Mouse (Mus musculus) heart, adult 2 months (tissue): ENCODE results near the gene Fastkd1. TPM values are rescaled to one million over a fixed set of nuclear protein-coding genes. Genes with fewer than 3 reads are reported as not detected.

Source experiments
- DNase-seq, 2 experiments: peaks; one replicate each; pipeline ENCODE4 v3.0.0; 2021
- H3K27ac ChIP-seq: fragments of 200-600 bp; 2 replicates; pipeline ENCODE4 v1.8.1; 2022
- H3K27me3 ChIP-seq: fragments of 200-500 bp; 2 replicates; pipeline ENCODE4 v1.6.1; 2012; ENCODE audit warnings: mild to moderate bottlenecking, low read length, inconsistent platforms, mixed read lengths; ENCODE audit not compliant: control insufficient read depth, insufficient read depth
- H3K36me3 ChIP-seq: fragments of 200-500 bp; 2 replicates; pipeline ENCODE4 v1.6.1; 2012; ENCODE audit warnings: low read length, inconsistent platforms; ENCODE audit not compliant: control insufficient read depth, insufficient read depth
- H3K4me1 ChIP-seq: fragments of 200-500 bp; 2 replicates; pipeline ENCODE4 v1.6.1; 2011; ENCODE audit warnings: low read length; ENCODE audit not compliant: control insufficient read depth, insufficient read depth
- H3K4me3 ChIP-seq: fragments of 200-600 bp; 2 replicates; pipeline ENCODE4 v1.8.1; 2022
- H3K79me2 ChIP-seq: fragments of 200-500 bp; replicated peaks from 2 replicates; pipeline ENCODE4 v1.6.1; 2012; ENCODE audit warnings: mild to moderate bottlenecking, inconsistent platforms, low read length, moderate library complexity, mixed read lengths; ENCODE audit not compliant: control insufficient read depth, insufficient read depth
- H3K9ac ChIP-seq: fragments of 200-500 bp; 2 replicates; pipeline ENCODE4 v1.6.1; 2012; ENCODE audit warnings: low read depth, mild to moderate bottlenecking, control low read depth, inconsistent platforms, low read length, mixed read lengths
- CTCF ChIP-seq: fragments of 200-600 bp; IDR thresholded peaks from 2 replicates; pipeline ENCODE4 v1.8.1; 2022; ENCODE audit warnings: antibody characterized with exemption, mild to moderate bottlenecking, moderate library complexity
- EP300 ChIP-seq: fragments of 200-500 bp; IDR thresholded peaks from 2 replicates; pipeline ENCODE4 v1.6.1; 2011; ENCODE audit warnings: low read depth, low read length, control low read depth; ENCODE audit not compliant: insufficient read depth
- POLR2A ChIP-seq: fragments of 200-500 bp; IDR thresholded peaks from 2 replicates; pipeline ENCODE4 v1.6.1; 2011; ENCODE audit warnings: mild to moderate bottlenecking, low read depth, low read length, control low read depth; ENCODE audit not compliant: insufficient read depth
- WGBS: fragments of 180-500 bp; shearing (Covaris S2); methylation state at CpG from one replicate; pipeline ENCODE4 v1.1.7; 2018; 5-methylcytosine and 5-hydroxymethylcytosine counted together
- intact Hi-C: fragments of 180-260 bp; cut with DNase I; formaldehyde crosslinking; loops from one replicate; pipeline ENCODE4 v1.15.1; 2025
- long read RNA-seq: library from polyadenylated mRNA; stranded (forward); transcript quantifications from one replicate; pipeline ENCODE4 v2.0.0, GENCODE M21; 2021
- polyA plus RNA-seq: library from polyadenylated mRNA; depleted of rRNA; stranded (reverse); fragments of >200 nt; gene quantifications from 2 replicates; pipeline ENCODE4 v1.2.3, GENCODE M21; 2012; rRNA removed
- total RNA-seq, 2 experiments: library from RNA; stranded (reverse); gene quantifications; 2 replicates each; pipeline ENCODE4 v1.2.3; 2021

Fastkd1 gene
- total RNA-seq (10 to 100 TPM; 27.1 to 33.1 TPM), polyA plus RNA-seq (8.8 and 17.2 TPM in 2 replicates)
- long read RNA-seq, partial matches to known transcripts, result 4 of 8 reads
- long read RNA-seq, other reads (novel, unspliced or antisense), result 0 of 8 reads

- H3K4me1 ChIP-seq, result no peaks in the 10 kb centered on the region
- under 1% methylated on average over 39 of the region's 39 CpGs for WGBS
- intact Hi-C loops, result loop anchor here (1.0 to 5.0 kb wide), 2 partner anchors 9 to 66 kb away; partner anchors contain the start of genes Bbs5 and Ppig
- TF ChIP-seq POLR2A (peak; percentile 77), CTCF (no peak)
- H3K9ac ChIP-seq, result peak within 1 kb of the TSS; percentile 75
- H3K4me3 ChIP-seq, result peak within 1 kb of the TSS; percentile 99
- H3K27me3 ChIP-seq, result no peaks in the 10 kb centered on the region
- H3K36me3 ChIP-seq, result no peaks in the 10 kb centered on the region
- DNase-seq, result peak; percentile 86 to 91
- H3K27ac ChIP-seq, result peak within 1 kb of the TSS; percentile 89
- no peaks in the 10 kb centered on the region for H3K79me2 ChIP-seq
Measured at GRCm38 (mm10) chr2:69712981-69713625, at the start of gene Fastkd1. Fastkd1 (minus strand) TSS chr2:69713516.

GRCm38 (mm10) chr2:69760980-69761379 is 47.7 kb upstream of the Fastkd1 start:
- WGBS, result 82% methylated on average over 5 of the region's 5 CpGs
- no peaks in the 10 kb centered on the region for H3K4me1 ChIP-seq
- no peaks in the 10 kb centered on the region for H3K27me3 ChIP-seq

GRCm38 (mm10) chr2:69745091-69745490 is 31.8 kb upstream of the Fastkd1 start:
- WGBS, result 94% methylated on average over 1 of the region's 1 CpGs
- H3K27ac ChIP-seq, result no peak overlapping the region

More at GRCm38 (mm10) chr2:69760980-69761379, 47.7 kb upstream of the Fastkd1 start:
- Histone ChIP-seq H3K4me3 (no peak overlapping the region), H3K9ac (no peak overlapping the region), H3K79me2 (no peaks in the 10 kb centered on the region), H3K36me3 (no peaks in the 10 kb centered on the region), H3K27ac (no peak overlapping the region)
- TF ChIP-seq CTCF (no peak), POLR2A (no peak), EP300 (no peak)
- no peak for DNase-seq
- intact Hi-C loops, result no loop called here

GRCm38 (mm10) chr2:69723519-69723825 is 10.2 kb upstream of the Fastkd1 start:
- H3K4me3 ChIP-seq, result peak overlapping the region; percentile 73
- no peak for TF ChIP-seq POLR2A
- H3K4me1 ChIP-seq, result no peaks in the 10 kb centered on the region; the same call in 1 of the 2 replicates
- H3K9ac ChIP-seq, result peak overlapping the region; percentile 93
- no peaks in the 10 kb centered on the region for H3K27me3 ChIP-seq
- no peak for DNase-seq
- intact Hi-C loops, result loop anchor here (2.0 to 10.0 kb wide), 4 partner anchors 65 to 941 kb away; partner anchors contain the start of genes Ccdc173, Gm26558, Gorasp2 and Phospho2
- peaks cover 7% of the 10 kb centered on the region; the same call in 1 of the 2 replicates for H3K36me3 ChIP-seq
- no peaks in the 10 kb centered on the region; the same call in 1 of the 2 replicates for H3K79me2 ChIP-seq
- peak overlapping the region; percentile 94 for H3K27ac ChIP-seq
- WGBS, result under 1% methylated on average over 13 of the region's 13 CpGs

More at GRCm38 (mm10) chr2:69745091-69745490, 31.8 kb upstream of the Fastkd1 start:
- DNase-seq, result no peak
- Histone ChIP-seq H3K4me3 (no peak overlapping the region), H3K79me2 (no peaks in the 10 kb centered on the region), H3K4me1 (no peaks in the 10 kb centered on the region), H3K27me3 (no peaks in the 10 kb centered on the region), H3K36me3 (peaks cover 5% of the 10 kb centered on the region; the same call in 1 of the 2 replicates), H3K9ac (no peak overlapping the region)
- TF ChIP-seq CTCF (peak; percentile 55), EP300 (no peak)
- intact Hi-C loops, result loop anchor here (10.0 kb wide), 1 partner anchor 220 kb away; no protein-coding TSS in a partner anchor

- peak; percentile 94 to 96 for DNase-seq
- H3K36me3 ChIP-seq, result peaks cover 7% of the 10 kb centered on the region; the same call in 1 of the 2 replicates
- H3K9ac ChIP-seq, result peak overlapping the region; percentile 93
- intact Hi-C loops, result loop anchor here (1.0 to 10.0 kb wide), 5 partner anchors 10 to 942 kb away; partner anchors contain the start of genes Ccdc173, Fastkd1, Gm26558 and Gorasp2
- no peaks in the 10 kb centered on the region; the same call in 1 of the 2 replicates for H3K79me2 ChIP-seq
- peak overlapping the region; percentile 73 for H3K4me3 ChIP-seq
- H3K27ac ChIP-seq, result peak overlapping the region; percentile 94
- WGBS, result under 1% methylated on average over 90 of the region's 91 CpGs
- TF ChIP-seq CTCF (no peak), EP300 (0 out of 2 replicates have a peak, but pooled peaks have one; percentile 65), POLR2A (peak; percentile 88)
- H3K4me1 ChIP-seq, result no peaks in the 10 kb centered on the region; the same call in 1 of the 2 replicates
- H3K27me3 ChIP-seq, result no peaks in the 10 kb centered on the region
Measured at GRCm38 (mm10) chr2:69722650-69723518, 9.6 kb upstream of the Fastkd1 start.
